ENCODE assay signal across 8 mouse cellular contexts in genomic region chr10:86636953-86637376, GRCm38 (mm10).
DNase-seq lines count a peak whose midpoint lies in the region; ATAC-seq and TF ChIP-seq lines count a peak whose summit lies in the region.
"Not testable (repeated sequence)": the region's sequence is repeated elsewhere in the genome, so short reads cannot be mapped to it uniquely, and the experiment has no call there.

No protein-coding gene starts in this region.

- peak overlapping the region; percentile 56 for H3K4me2 ChIP-seq in forebrain, embryonic 13.5 days
- H3K4me2 ChIP-seq in liver, embryonic 15.5 days = peak overlapping the region; percentile 60
- peak overlapping the region; percentile 57 for H3K4me2 ChIP-seq in neural tube, embryonic 12.5 days (replicated peaks)
- H3K4me2 ChIP-seq in stomach, postnatal 0 days (replicated peaks; ENCODE audit: low read depth) = peak overlapping the region; percentile 38

- peak; percentile 80 to 84 for DNase-seq in heart, postnatal 10 days
- DNase-seq in kidney, postnatal 4 days = peak; percentile 85 to 89
- DNase-seq in stomach, postnatal 0 days (ENCODE audit: low spot score) = peak; percentile 82

- TF ChIP-seq POLR2A in ES-Bruce4 (IDR thresholded peaks at IDR 0.05; ENCODE audit: insufficient read depth, low read length) = not testable (repeated sequence)

- not testable (repeated sequence) for H3K27me3 ChIP-seq in ES-Bruce4 (ENCODE audit: control insufficient read depth, insufficient read depth, low read length, poor library complexity, severe bottlenecking); forebrain, embryonic 13.5 days; liver, embryonic 15.5 days; neural tube, embryonic 12.5 days (replicated peaks); stomach, postnatal 0 days (ENCODE audit: control insufficient read depth, insufficient read depth, low read length)

- intact Hi-C loops in heart, postnatal 10 days (cut with DNase I) = loop anchor here (5.0 kb wide), 1 partner anchor 95 kb away; no protein-coding TSS in a partner anchor

- WGBS in forebrain, embryonic 13.5 days = 4% methylated on average over 14 of the region's 14 CpGs
- 1% methylated on average over 14 of the region's 14 CpGs for WGBS in liver, embryonic 15.5 days (ENCODE audit: insufficient replicate concordance)
- WGBS in neural tube, embryonic 12.5 days = 7% methylated on average over 14 of the region's 14 CpGs
- WGBS in stomach, postnatal 0 days = 8% methylated on average over 14 of the region's 14 CpGs

- peak; percentile 81; the same call in 1 of the 2 replicates for ATAC-seq in cerebellum, adult (ENCODE audit: insufficient number of reproducible peaks, low FRiP score, low TSS enrichment)
- peak; percentile 87 for ATAC-seq in forebrain, embryonic 13.5 days
- peak; percentile 34; the same call in 1 of the 2 replicates for ATAC-seq in liver, embryonic 15.5 days (ENCODE audit: insufficient read depth)
- ATAC-seq in neural tube, embryonic 12.5 days (ENCODE audit: low FRiP score, low read depth) = peak; percentile 96
- peak; percentile 91 for ATAC-seq in stomach, postnatal 0 days (ENCODE audit: low FRiP score, low TSS enrichment)

- not testable (repeated sequence) for H3K9me3 ChIP-seq in ES-Bruce4 (replicated peaks; ENCODE audit: control insufficient read depth, insufficient read depth, low read length, poor library complexity, severe bottlenecking); forebrain, embryonic 13.5 days (replicated peaks); liver, embryonic 15.5 days (replicated peaks); neural tube, embryonic 12.5 days; stomach, postnatal 0 days (ENCODE audit: control insufficient read depth, low read length)

- H3K4me1 ChIP-seq in ES-Bruce4 (ENCODE audit: control insufficient read depth, insufficient read depth, low read length); forebrain, embryonic 13.5 days; liver, embryonic 15.5 days (replicated peaks); neural tube, embryonic 12.5 days; stomach, postnatal 0 days (replicated peaks; ENCODE audit: control insufficient read depth, insufficient read depth): not testable (repeated sequence)

- H3K36me3 ChIP-seq in ES-Bruce4 (ENCODE audit: control insufficient read depth, insufficient read depth, low read length, poor library complexity, severe bottlenecking); forebrain, embryonic 13.5 days (ENCODE audit: poor library complexity, severe bottlenecking); liver, embryonic 15.5 days (replicated peaks); neural tube, embryonic 12.5 days; stomach, postnatal 0 days (ENCODE audit: control insufficient read depth, insufficient read depth, low read length): not testable (repeated sequence)

- TF ChIP-seq CTCF in ES-Bruce4 (IDR thresholded peaks at IDR 0.05; ENCODE audit: low read depth, low read length) = peak; percentile 74
- peak; percentile 80 for TF ChIP-seq CTCF in stomach, postnatal 0 days (IDR thresholded peaks at IDR 0.05; ENCODE audit: low read depth)

- not testable (repeated sequence) for TF ChIP-seq EP300 in ES-Bruce4 (IDR thresholded peaks at IDR 0.05; ENCODE audit: insufficient read depth, low read depth, low read length); stomach, postnatal 0 days (optimal IDR thresholded peaks at IDR 0.05)

- H3K27ac ChIP-seq in ES-Bruce4 (ENCODE audit: insufficient read depth, low read length); forebrain, embryonic 13.5 days; liver, embryonic 15.5 days (replicated peaks); neural tube, embryonic 12.5 days; stomach, postnatal 0 days (replicated peaks): not testable (repeated sequence)

- H3K4me3 ChIP-seq in ES-Bruce4 (ENCODE audit: low read depth, low read length) = peak overlapping the region; percentile 36
- peak overlapping the region; percentile 35 for H3K4me3 ChIP-seq in forebrain, embryonic 13.5 days
- peak overlapping the region; percentile 29 for H3K4me3 ChIP-seq in liver, embryonic 15.5 days (replicated peaks)
- peak overlapping the region; percentile 23 for H3K4me3 ChIP-seq in neural tube, embryonic 12.5 days
- H3K4me3 ChIP-seq in stomach, postnatal 0 days (ENCODE audit: low read depth, low read length) = 0 out of 2 replicates have a peak overlapping the region, but pooled peaks have one; percentile 4

- not testable (repeated sequence) for H3K9ac ChIP-seq in ES-Bruce4 (ENCODE audit: low read depth, poor library complexity, severe bottlenecking); liver, embryonic 15.5 days; neural tube, embryonic 12.5 days; stomach, postnatal 0 days (ENCODE audit: low read length)
- peak overlapping the region; percentile 37; the same call in 1 of the 2 replicates for H3K9ac ChIP-seq in forebrain, embryonic 13.5 days

Comparison
In these comparisons a context has a peak if more than half of its experiments do, and no peak if none do; other contexts are left out.
1. ATAC-seq: peak in every context shown above with its lines; median percentile 96 in neural tube, embryonic 12.5 days; 91 in stomach, postnatal 0 days; 87 in forebrain, embryonic 13.5 days; 81 in cerebellum, adult; 34 in liver, embryonic 15.5 days.